Mouse (Mus musculus) kidney, embryonic 15.5 days (tissue): Measurements from ENCODE around the gene Pde8a. TPM values are rescaled to one million over a fixed set of nuclear protein-coding genes. Genes with fewer than 3 reads are reported as not detected.

Source experiments
- ATAC-seq: fragments of 200-750 bp; cut with Nextera tagmentation; replicated peaks from 2 replicates; pipeline ENCODE4 v1.8.0; 2017; ENCODE audit warnings: moderate TSS enrichment; ENCODE audit not compliant: low FRiP score
- H3K27ac ChIP-seq: fragments of 300-500 bp; sonication (generic); 2 replicates; pipeline ENCODE4 v1.5.1; 2015; ENCODE audit warnings: mild to moderate bottlenecking, inconsistent platforms
- H3K27me3 ChIP-seq: fragments of 300-500 bp; sonication (generic); 2 replicates; pipeline ENCODE4 v1.6.1; 2015; ENCODE audit warnings: inconsistent platforms
- H3K36me3 ChIP-seq: fragments of 300-500 bp; sonication (generic); 2 replicates; pipeline ENCODE4 v1.6.1; 2015; ENCODE audit warnings: inconsistent platforms
- H3K4me1 ChIP-seq: fragments of 300-500 bp; sonication (generic); 2 replicates; pipeline ENCODE4 v1.6.1; 2015; ENCODE audit warnings: inconsistent platforms
- H3K4me2 ChIP-seq: fragments of 300-500 bp; sonication (generic); 2 replicates; pipeline ENCODE4 v1.6.1; 2015; ENCODE audit warnings: moderate library complexity, mild to moderate bottlenecking, inconsistent platforms
- H3K4me3 ChIP-seq: fragments of 300-500 bp; sonication (generic); replicated peaks from 2 replicates; pipeline ENCODE4 v1.5.1; 2015; ENCODE audit warnings: mild to moderate bottlenecking, inconsistent platforms
- H3K9ac ChIP-seq: fragments of 300-500 bp; sonication (generic); 2 replicates; pipeline ENCODE4 v1.6.1; 2015; ENCODE audit warnings: mild to moderate bottlenecking, inconsistent platforms
- H3K9me3 ChIP-seq: fragments of 300-500 bp; sonication (generic); replicated peaks from 2 replicates; pipeline ENCODE4 v1.6.1; 2016; ENCODE audit warnings: inconsistent platforms
- WGBS: fragments of 180-500 bp; shearing (Covaris S2); methylation state at CpG from one replicate; pipeline ENCODE4 v1.1.7; 2015; ENCODE audit warnings: mixed read lengths; 5-methylcytosine and 5-hydroxymethylcytosine counted together
- polyA plus RNA-seq: library from polyadenylated mRNA; unstranded; fragments of >200 nt; fragmentation: Nextera tagmentation; extraction: Ambion mirVana; gene quantifications from 2 replicates; pipeline ENCODE4 v1.2.1, GENCODE M21; 2015

The Pde8a gene
- polyA plus RNA-seq, 1 experiment from 2014 or later = 5.7 TPM

DNA sequence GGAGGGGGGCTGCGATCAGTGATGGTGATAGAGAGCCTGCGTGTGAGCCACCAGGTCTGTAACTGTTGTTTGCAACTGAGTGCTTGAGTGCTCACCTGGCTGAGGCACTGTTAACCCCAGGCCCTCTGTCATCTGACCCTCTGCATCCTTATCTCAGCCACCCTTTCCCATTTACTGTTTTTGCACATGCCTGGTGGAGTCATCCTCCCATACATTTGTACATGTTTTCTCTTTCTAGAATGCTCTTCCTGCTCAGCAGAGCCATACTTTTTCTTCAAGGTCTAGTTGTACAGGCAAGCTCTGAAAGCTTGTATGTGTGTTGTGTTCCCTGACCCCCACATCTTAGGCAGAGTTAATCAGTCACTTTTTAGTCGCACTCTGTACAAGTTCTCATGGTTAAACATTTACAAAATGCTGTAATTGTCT is 36.5 kb downstream of the Pde8a start:
- H3K27me3 ChIP-seq = no peaks in the 10 kb centered on the region
- no peaks in the 10 kb centered on the region for H3K9me3 ChIP-seq
- H3K9ac ChIP-seq = no peak overlapping the region
- 74% methylated on average over 3 of the region's 3 CpGs for WGBS
- H3K36me3 ChIP-seq = no peaks in the 10 kb centered on the region
- H3K27ac ChIP-seq = peak overlapping the region; percentile 88
- H3K4me1 ChIP-seq = peaks cover 21% of the 10 kb centered on the region
- H3K4me2 ChIP-seq = no peak overlapping the region
- no peak overlapping the region for H3K4me3 ChIP-seq
- ATAC-seq = peak; percentile 73; the same call in 1 of the 2 replicates

DNA sequence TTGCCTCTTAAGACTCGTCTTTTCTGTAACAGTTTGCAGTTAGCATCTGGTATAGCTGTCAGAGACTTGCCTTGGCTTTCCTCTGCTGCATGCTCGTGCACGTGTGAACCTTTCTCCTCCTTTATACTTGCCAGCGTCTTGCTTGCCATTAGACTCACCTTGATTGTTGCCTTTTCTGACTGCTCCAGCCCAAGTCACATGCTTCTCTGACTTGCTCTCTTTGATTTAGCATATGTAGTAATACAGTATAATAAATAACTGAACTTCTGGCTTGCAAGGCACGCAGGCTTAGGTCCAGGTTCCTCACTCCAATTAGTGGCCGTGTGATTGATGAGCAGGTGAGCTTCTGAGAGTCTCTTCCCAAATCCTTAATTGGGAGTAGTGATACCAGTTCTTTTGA is 37.2 kb downstream of the Pde8a start:
- H3K4me1 ChIP-seq = peaks cover 21% of the 10 kb centered on the region
- peak overlapping the region; percentile 63 for H3K27ac ChIP-seq
- H3K4me2 ChIP-seq = no peak overlapping the region
- no peaks in the 10 kb centered on the region for H3K9me3 ChIP-seq
- WGBS = 63% methylated on average over 6 of the region's 6 CpGs
- H3K27me3 ChIP-seq = no peaks in the 10 kb centered on the region
- no peak overlapping the region for H3K4me3 ChIP-seq
- no peaks in the 10 kb centered on the region for H3K36me3 ChIP-seq
- no peak for ATAC-seq
- H3K9ac ChIP-seq = no peak overlapping the region

GRCm38 (mm10) chr7:81251521-81251920 is 38.1 kb downstream of the Pde8a start:
- H3K9me3 ChIP-seq = no peaks in the 10 kb centered on the region
- H3K36me3 ChIP-seq = no peaks in the 10 kb centered on the region
- 92% methylated on average over 2 of the region's 2 CpGs for WGBS
- H3K27ac ChIP-seq = no peak overlapping the region
- ATAC-seq = no peak
- no peak overlapping the region for H3K4me3 ChIP-seq
- peaks cover 21% of the 10 kb centered on the region for H3K4me1 ChIP-seq
- no peaks in the 10 kb centered on the region for H3K27me3 ChIP-seq
- H3K9ac ChIP-seq = no peak overlapping the region
- no peak overlapping the region for H3K4me2 ChIP-seq

DNA sequence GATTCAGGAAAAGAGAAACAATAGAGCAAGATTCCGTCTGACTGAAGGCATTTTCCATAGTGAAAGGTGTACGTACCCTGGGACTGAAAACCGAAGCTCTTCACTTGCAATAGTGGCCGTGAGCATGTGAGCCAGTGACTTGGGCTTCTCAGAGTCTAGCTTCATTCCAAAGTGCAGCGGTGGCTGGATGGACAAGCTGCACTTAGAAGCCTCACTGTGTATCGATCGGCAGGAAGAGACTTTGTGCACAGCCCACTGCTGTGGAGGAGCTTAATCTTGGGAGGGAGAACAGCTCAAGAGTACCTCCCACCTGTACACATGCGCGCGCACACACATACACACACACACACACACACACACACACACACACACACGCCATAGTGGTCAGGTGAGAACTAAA is 39.9 kb downstream of the Pde8a start:
- H3K9ac ChIP-seq = no peak overlapping the region
- no peaks in the 10 kb centered on the region for H3K27me3 ChIP-seq
- H3K4me3 ChIP-seq = no peak overlapping the region
- peaks cover 18% of the 10 kb centered on the region for H3K4me1 ChIP-seq
- H3K27ac ChIP-seq = no peak overlapping the region
- WGBS = 75% methylated on average over 11 of the region's 11 CpGs
- H3K36me3 ChIP-seq = no peaks in the 10 kb centered on the region
- H3K9me3 ChIP-seq = no peaks in the 10 kb centered on the region
- H3K4me2 ChIP-seq = no peak overlapping the region
- ATAC-seq = no peak

DNA sequence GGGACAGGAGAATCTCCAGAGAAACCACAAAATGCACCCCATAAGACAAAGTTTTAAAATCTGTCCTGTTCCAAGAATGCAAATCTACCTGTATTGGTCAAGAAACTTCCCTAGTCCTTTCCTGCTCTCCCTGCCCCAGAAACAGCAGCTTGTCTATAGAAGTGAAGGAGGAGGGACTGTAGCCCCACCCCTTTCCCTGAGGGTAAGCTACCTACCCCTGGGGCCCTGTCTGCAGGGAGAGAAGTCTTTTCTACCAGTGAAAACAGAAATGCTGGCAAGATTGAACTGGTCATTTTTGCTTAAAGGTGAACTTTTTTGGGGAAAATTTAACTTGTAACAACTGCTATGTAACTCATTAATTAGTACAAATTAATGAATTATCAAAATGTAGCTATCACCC is 41.2 kb downstream of the Pde8a start:
- Histone ChIP-seq H3K4me1 (peaks cover 11% of the 10 kb centered on the region; the same call in 1 of the 2 replicates), H3K4me2 (no peak overlapping the region), H3K9me3 (no peaks in the 10 kb centered on the region), H3K9ac (no peak overlapping the region), H3K4me3 (no peak overlapping the region), H3K36me3 (no peaks in the 10 kb centered on the region), H3K27me3 (no peaks in the 10 kb centered on the region), H3K27ac (peak overlapping the region; percentile 46; the same call in 1 of the 2 replicates)
- no peak for ATAC-seq

DNA sequence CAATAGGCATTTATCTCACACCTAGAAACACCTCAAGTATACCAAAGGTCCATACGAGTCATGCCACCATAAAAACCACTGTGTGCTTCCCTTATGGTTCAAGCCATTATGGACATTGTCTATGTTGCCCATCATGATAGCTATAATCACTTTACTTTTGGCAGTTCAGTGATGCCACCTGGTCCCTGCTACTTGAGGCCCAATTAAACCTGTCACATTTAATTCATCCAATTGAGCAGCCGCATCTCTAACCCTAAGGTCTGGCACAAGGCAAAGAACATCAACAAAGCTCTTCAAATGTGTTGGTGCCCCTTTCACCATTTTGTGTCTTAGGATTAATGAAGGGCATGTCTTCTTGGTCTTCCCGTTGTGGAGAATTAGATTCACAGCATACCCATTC is 42.1 kb downstream of the Pde8a start:
- H3K4me2 ChIP-seq = no peak overlapping the region
- H3K4me3 ChIP-seq = no peak overlapping the region
- no peaks in the 10 kb centered on the region for H3K27me3 ChIP-seq
- H3K27ac ChIP-seq = 0 out of 2 replicates have a peak overlapping the region, but pooled peaks have one; percentile 6
- 0 out of 2 replicates have a peak, but pooled peaks cover 7% of the 10 kb centered on the region for H3K4me1 ChIP-seq
- WGBS = 89% methylated on average over 3 of the region's 3 CpGs
- H3K36me3 ChIP-seq = no peaks in the 10 kb centered on the region
- no peak overlapping the region for H3K9ac ChIP-seq
- no peak for ATAC-seq
- no peaks in the 10 kb centered on the region for H3K9me3 ChIP-seq

GRCm38 (mm10) chr7:81256773-81257172 is 43.4 kb downstream of the Pde8a start:
- no peak overlapping the region for H3K9ac ChIP-seq
- H3K27ac ChIP-seq = no peak overlapping the region
- no peak overlapping the region for H3K4me3 ChIP-seq
- H3K27me3 ChIP-seq = no peaks in the 10 kb centered on the region
- no peak for ATAC-seq
- no peaks in the 10 kb centered on the region for H3K9me3 ChIP-seq
- H3K4me1 ChIP-seq = peaks cover 8% of the 10 kb centered on the region; the same call in 1 of the 2 replicates
- no peaks in the 10 kb centered on the region for H3K36me3 ChIP-seq
- H3K4me2 ChIP-seq = no peak overlapping the region
- 77% methylated on average over 3 of the region's 3 CpGs for WGBS

- Histone ChIP-seq H3K36me3 (no peaks in the 10 kb centered on the region), H3K4me3 (no peak overlapping the region), H3K27me3 (no peaks in the 10 kb centered on the region), H3K27ac (peak overlapping the region; percentile 50), H3K9ac (no peak overlapping the region), H3K9me3 (no peaks in the 10 kb centered on the region), H3K4me2 (no peak overlapping the region), H3K4me1 (peaks cover 6% of the 10 kb centered on the region; the same call in 1 of the 2 replicates)
- no peak for ATAC-seq
- WGBS = 81% methylated on average over 7 of the region's 7 CpGs
Observed at GRCm38 (mm10) chr7:81261548-81261947, 48.2 kb downstream of the Pde8a start.

DNA sequence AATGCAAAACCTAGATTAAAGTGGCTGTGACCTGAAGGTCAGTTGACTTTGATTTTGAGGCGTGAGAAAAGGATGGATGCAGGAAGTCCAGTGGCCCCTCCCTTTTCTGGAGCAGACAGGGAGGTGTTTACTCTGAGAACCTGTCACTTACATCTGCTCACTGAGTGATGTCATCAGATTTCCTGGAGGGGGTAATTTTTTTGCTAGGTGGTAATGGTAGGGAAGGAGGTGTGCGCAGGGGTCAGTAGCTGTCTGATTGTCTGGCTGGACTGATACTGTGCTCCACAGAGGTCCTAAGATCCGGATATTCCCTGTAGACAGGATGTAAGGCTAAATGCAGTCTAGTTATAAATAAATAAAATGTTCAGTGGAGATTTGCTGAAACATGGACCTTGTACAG is 59.5 kb downstream of the Pde8a start:
- ATAC-seq = no peak
- no peaks in the 10 kb centered on the region for H3K27me3 ChIP-seq
- 68% methylated on average over 3 of the region's 3 CpGs for whole genome bisulfite sequencing
- no peak overlapping the region for H3K4me2 ChIP-seq
- H3K9ac ChIP-seq = no peak overlapping the region
- no peak overlapping the region for H3K4me3 ChIP-seq
- H3K36me3 ChIP-seq = no peaks in the 10 kb centered on the region
- H3K9me3 ChIP-seq = no peaks in the 10 kb centered on the region
- H3K4me1 ChIP-seq = no peaks in the 10 kb centered on the region
- H3K27ac ChIP-seq = no peak overlapping the region

DNA sequence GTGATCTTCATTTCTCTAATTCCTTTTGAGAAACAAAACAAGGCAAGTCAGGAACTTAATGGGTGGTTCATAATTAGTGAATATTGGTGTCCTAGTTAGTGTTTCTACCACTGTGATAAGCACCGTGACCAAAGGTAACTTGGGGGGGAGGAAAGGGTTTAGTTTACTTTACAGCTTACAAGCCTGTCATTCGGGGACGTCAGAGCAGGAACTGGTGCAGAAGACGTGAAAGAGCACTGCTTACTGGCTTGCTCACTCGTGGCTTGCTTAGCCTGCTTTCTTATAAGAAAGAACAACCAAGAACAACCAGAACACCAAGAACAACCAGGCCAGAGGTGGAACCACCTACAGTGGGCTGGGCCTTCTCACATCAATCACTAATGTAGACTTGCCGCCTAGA is 65.6 kb downstream of the Pde8a start:
- Histone ChIP-seq H3K36me3 (no peaks in the 10 kb centered on the region), H3K27me3 (no peaks in the 10 kb centered on the region), H3K9me3 (no peaks in the 10 kb centered on the region), H3K4me1 (peaks cover 9% of the 10 kb centered on the region; the same call in 1 of the 2 replicates), H3K9ac (no peak overlapping the region), H3K27ac (no peak overlapping the region), H3K4me3 (no peak overlapping the region), H3K4me2 (no peak overlapping the region)
- WGBS = 87% methylated on average over 6 of the region's 6 CpGs
- no peak for ATAC-seq

GRCm38 (mm10) chr7:81281240-81281639 is 67.8 kb downstream of the Pde8a start:
- Histone ChIP-seq H3K4me3 (no peak overlapping the region), H3K27ac (no peak overlapping the region), H3K9ac (no peak overlapping the region), H3K9me3 (no peaks in the 10 kb centered on the region), H3K36me3 (no peaks in the 10 kb centered on the region), H3K4me2 (no peak overlapping the region), H3K27me3 (no peaks in the 10 kb centered on the region), H3K4me1 (peaks cover 9% of the 10 kb centered on the region; the same call in 1 of the 2 replicates)
- WGBS = 72% methylated on average over 1 of the region's 1 CpGs
- ATAC-seq = no peak

DNA sequence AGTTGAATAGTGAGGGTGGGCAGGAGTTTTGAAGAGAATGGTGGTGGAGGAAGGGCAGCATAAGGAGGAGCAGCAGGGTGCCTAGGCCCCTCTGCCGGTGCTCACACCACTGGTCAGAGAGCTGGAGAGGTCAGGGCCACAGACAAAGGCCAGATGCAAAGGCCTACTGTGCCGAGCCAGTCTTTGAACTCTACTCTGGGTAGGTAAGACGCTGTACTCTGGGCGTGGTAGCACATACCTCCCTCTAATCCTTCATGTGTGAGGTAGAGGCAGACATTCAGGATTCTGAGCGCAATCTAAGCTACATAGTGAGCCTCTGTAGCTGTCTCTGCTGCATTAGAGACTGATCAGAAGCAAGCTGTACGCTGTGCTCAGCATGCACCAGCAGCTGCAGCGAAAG is 73.1 kb downstream of the Pde8a start:
- ATAC-seq = no peak
- Histone ChIP-seq H3K36me3 (no peaks in the 10 kb centered on the region), H3K27me3 (no peaks in the 10 kb centered on the region), H3K9me3 (no peaks in the 10 kb centered on the region), H3K9ac (no peak overlapping the region), H3K27ac (no peak overlapping the region), H3K4me2 (no peak overlapping the region), H3K4me3 (no peak overlapping the region), H3K4me1 (peaks cover 6% of the 10 kb centered on the region; the same call in 1 of the 2 replicates)
- WGBS = 61% methylated on average over 7 of the region's 7 CpGs

- H3K4me2 ChIP-seq = no peak overlapping the region
- ATAC-seq = peak; percentile 49; the same call in 1 of the 2 replicates
- H3K4me3 ChIP-seq = no peak overlapping the region
- WGBS = 62% methylated on average over 8 of the region's 8 CpGs
- H3K36me3 ChIP-seq = no peaks in the 10 kb centered on the region
- H3K9ac ChIP-seq = no peak overlapping the region
- peaks cover 2% of the 10 kb centered on the region; the same call in 1 of the 2 replicates for H3K4me1 ChIP-seq
- no peak overlapping the region for H3K27ac ChIP-seq
- no peaks in the 10 kb centered on the region for H3K9me3 ChIP-seq
- no peaks in the 10 kb centered on the region for H3K27me3 ChIP-seq
Observed at GRCm38 (mm10) chr7:81286946-81287345, 73.5 kb downstream of the Pde8a start.
